Mouse (Mus musculus): ENCODE measurements around the gene Vstm5.

GRCm38 (mm10) chr9:15301399-15301798, 62.6 kb downstream of the Vstm5 start:
- TF ChIP-seq CTCF (IDR thresholded peaks at IDR 0.05; ENCODE audit: extremely low read depth, insufficient read depth, low read length) (no peak), POLR2A (IDR thresholded peaks at IDR 0.05; ENCODE audit: extremely low read depth, insufficient read depth, low read length) (no peak)
